Mouse (Mus musculus) heart, adult 2 months (tissue): Measurements from ENCODE around the gene Matn1.

Experiments
- CTCF ChIP-seq: fragments of 200-600 bp; IDR thresholded peaks from 2 replicates; pipeline ENCODE4 v1.8.1; 2022; ENCODE audit warnings: antibody characterized with exemption, mild to moderate bottlenecking, moderate library complexity
- POLR2A ChIP-seq: fragments of 200-500 bp; IDR thresholded peaks from 2 replicates; pipeline ENCODE4 v1.6.1; 2011; ENCODE audit warnings: mild to moderate bottlenecking, low read depth, low read length, control low read depth; ENCODE audit not compliant: insufficient read depth

GRCm38 (mm10) chr4:130899782-130900427 is 44.3 kb upstream of the Matn1 start:
- TF ChIP-seq CTCF = no peak
- no peak for TF ChIP-seq POLR2A
